Mouse (Mus musculus) liver, adult 2 months (tissue): ENCODE measurements around the gene Nebl.

Experiments used
- CTCF ChIP-seq: fragments of 200-500 bp; IDR thresholded peaks from 2 replicates; pipeline ENCODE4 v1.5.1; 2011; ENCODE audit warnings: low read depth, low read length, control low read depth
- POLR2A ChIP-seq: fragments of 200-500 bp; IDR thresholded peaks from 2 replicates; pipeline ENCODE4 v1.6.1; 2011; ENCODE audit warnings: low read length, control low read depth; ENCODE audit not compliant: insufficient read depth; ENCODE audit errors: extremely low read depth

DNA sequence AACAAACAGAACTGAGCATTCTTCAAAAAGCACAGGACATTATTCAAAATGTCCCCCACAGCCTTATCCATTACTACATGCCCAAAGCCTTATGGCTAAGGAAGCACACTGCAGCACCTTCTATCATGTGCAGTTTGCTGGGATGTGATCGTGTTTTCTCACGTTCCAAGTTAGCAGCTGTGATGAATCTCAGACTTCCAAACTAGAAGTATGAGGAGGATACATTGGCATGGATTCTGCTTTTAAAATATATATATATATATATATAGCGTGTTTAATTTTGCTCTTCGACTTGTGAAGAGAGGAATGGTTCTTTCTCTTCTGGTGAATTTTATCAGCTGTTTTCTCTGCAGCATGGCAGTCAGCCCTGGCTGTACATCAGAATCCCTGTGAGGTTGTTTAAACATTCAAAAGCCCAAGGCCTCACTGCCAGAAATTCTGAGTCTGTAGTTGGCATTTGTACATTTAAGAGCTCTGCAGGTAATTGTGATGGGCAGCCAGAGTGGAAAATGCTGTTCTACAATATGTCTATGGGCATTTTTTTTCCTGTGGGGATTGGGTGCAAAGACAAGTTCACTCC is 39.1 kb upstream of the Nebl start:
- TF ChIP-seq POLR2A (no peak), CTCF (no peak)
